Mouse (Mus musculus) lung, adult 2 months (tissue): ENCODE data around the gene Prex1.

ENCODE experiments used
- CTCF ChIP-seq: fragments of 200-500 bp; IDR thresholded peaks from 2 replicates; pipeline ENCODE4 v1.5.1; 2011; ENCODE audit warnings: mild to moderate bottlenecking, low read length, control low read depth; ENCODE audit not compliant: insufficient read depth
- POLR2A ChIP-seq: fragments of 200-500 bp; IDR thresholded peaks from 2 replicates; pipeline ENCODE4 v1.6.1; 2011; ENCODE audit warnings: low read depth, mild to moderate bottlenecking, control low read depth, low read length, borderline replicate concordance; ENCODE audit errors: extremely low read depth

- TF ChIP-seq CTCF, result no peak
- no peak for TF ChIP-seq POLR2A
Observed at GRCm38 (mm10) chr2:166661498-166661897, 52.1 kb downstream of the Prex1 start.
